Mouse (Mus musculus): ENCODE measurements at regions not wholly inside any gene's neighbourhood (a gene's known extent, or its start where the extent isn't known, plus 50 kb on each side); places are given as distances from the start of the nearest gene placed in this dataset.

GRCm38 (mm10) chr8:126105043-126105442 lies 110.1 kb downstream of the Kcnk1 start:
- TF ChIP-seq POLR2A (IDR thresholded peaks at IDR 0.05; ENCODE audit: low read depth, low read length) (no peak), CTCF (IDR thresholded peaks at IDR 0.05; ENCODE audit: extremely low read depth, insufficient read length, insufficient replicate concordance, low read depth, low read length) (no peak)
